Mouse (Mus musculus): ENCODE data around the gene Fggy.

GRCm38 (mm10) chr4:95648801-95649551 is 91.7 kb downstream of the Fggy start:
- TF ChIP-seq CTCF (IDR thresholded peaks at IDR 0.05; ENCODE audit: low read depth) (no peak), EP300 (optimal IDR thresholded peaks at IDR 0.05) (no peak)
